In the genomic region with DNA sequence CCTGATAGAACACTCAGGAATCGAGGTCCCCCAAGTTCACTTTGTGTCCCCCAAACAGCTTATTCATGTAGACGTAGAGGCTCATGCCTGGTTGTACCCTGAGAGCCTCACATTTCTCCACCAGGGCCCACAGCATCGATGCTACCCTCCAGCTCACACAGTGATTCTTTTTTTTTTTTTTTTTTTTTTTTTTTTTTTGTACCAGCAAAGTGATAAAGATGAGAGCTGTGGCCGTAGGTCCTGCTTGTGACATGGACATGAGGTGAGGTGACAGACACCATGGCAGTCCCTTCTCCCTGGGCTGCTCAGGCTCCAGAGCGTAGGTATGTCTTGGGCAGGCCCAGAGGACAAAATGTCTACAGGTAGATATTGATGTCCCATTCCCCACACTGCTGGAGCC, we compare ENCODE assay signal across 28 mouse cellular contexts. TPM values are rescaled to one million over a fixed set of nuclear protein-coding genes. Genes with fewer than 3 reads are reported as not detected.
A peak's percentile ranks its signal among the peaks of the same experiment; 100 is the strongest.
DNase-seq lines count a peak whose midpoint lies in the region; ATAC-seq and TF ChIP-seq lines count a peak whose summit lies in the region.
"Had no signal": no experiment of that assay in that cellular context is flagged by ENCODE, and none has a peak within 500 bp of the region (broad histone marks: within the 10 kb centered on the region; RNA-seq: fewer than 3 reads in every experiment).

No protein-coding gene starts in this region.

- H3K36me3 ChIP-seq in limb, embryonic 12.5 days = no peaks in the 10 kb centered on the region
- no peaks in the 10 kb centered on the region for H3K36me3 ChIP-seq in limb, embryonic 10.5 days
- peaks cover 3 to 41% of the 10 kb centered on the region in 2 experiments for H3K36me3 ChIP-seq in CH12.LX (replicated peaks in 1 of 2; ENCODE audit: control insufficient read depth in 1 of 2, insufficient read depth in 1 of 2, low read length in 1 of 2)
- peaks cover 7% of the 10 kb centered on the region; the same call in 1 of the 2 replicates for H3K36me3 ChIP-seq in ES-E14 (ENCODE audit: control insufficient read depth, insufficient read depth, low read length, poor library complexity, severe bottlenecking)
- no peaks in the 10 kb centered on the region for H3K36me3 ChIP-seq in embryonic facial prominence, embryonic 15.5 days
- H3K36me3 ChIP-seq: heart, embryonic 12.5 days; liver, embryonic 12.5 days had no signal

- peaks cover 18% of the 10 kb centered on the region for H3K27me3 ChIP-seq in limb, embryonic 12.5 days
- peaks cover 26% of the 10 kb centered on the region for H3K27me3 ChIP-seq in limb, embryonic 10.5 days (ENCODE audit: low read depth, poor library complexity, severe bottlenecking)
- no peaks in the 10 kb centered on the region for H3K27me3 ChIP-seq in CH12.LX (replicated peaks)
- peaks cover 3% of the 10 kb centered on the region; the same call in 1 of the 2 replicates for H3K27me3 ChIP-seq in embryonic facial prominence, embryonic 15.5 days
- H3K27me3 ChIP-seq: Patski had no signal

- no peak for TF ChIP-seq RAD21 in CH12.LX (IDR thresholded peaks at IDR 0.05; ENCODE audit: low read depth, low read length)

- DNase-seq in limb, embryonic 10.5 days (ENCODE audit: low spot score) = no peak
- no peak for DNase-seq in CH12.LX (ENCODE audit: extremely low read depth)
- no peak for DNase-seq in ES-E14 (ENCODE audit: low read depth, low spot score)
- no peak for DNase-seq in gastrocnemius, adult 2 months
- DNase-seq: adrenal gland, postnatal 10 days; cerebellum, adult 9-10 months; cerebellum, postnatal 36 days; heart, adult 2 months; heart, postnatal 4 days; kidney, adult 18-20 months; layer of hippocampus, adult 9-11 months; lung, adult 18-20 months; retina, postnatal 1 day; right cerebral cortex, postnatal 14 days had no signal

- TF ChIP-seq EP300 in CH12.LX (IDR thresholded peaks at IDR 0.05; ENCODE audit: low read length) = no peak

- no peak for TF ChIP-seq POLR2A in CH12.LX (IDR thresholded peaks at IDR 0.05; ENCODE audit: low read depth, low read length)

- dilution Hi-C loops in CH12.LX (cut with MboI; ENCODE audit: extremely low pct_ligation_motif_present, extremely low pct_unique_long_range_greater_than_20kb, low sequenced_read_pairs) = no loop called here

- H3K4me1 ChIP-seq in limb, embryonic 12.5 days (replicated peaks) = peaks cover 18% of the 10 kb centered on the region
- peaks cover 26% of the 10 kb centered on the region for H3K4me1 ChIP-seq in limb, embryonic 10.5 days
- H3K4me1 ChIP-seq in CH12.LX (ENCODE audit: control insufficient read depth in 1 of 2, insufficient read depth in 2 of 2) = peaks cover 29 to 82% of the 10 kb centered on the region in 2 experiments
- H3K4me1 ChIP-seq in ES-E14 (ENCODE audit: control insufficient read depth in 2 of 2, insufficient read depth in 2 of 2, low read length in 2 of 2, poor library complexity in 1 of 2) = peaks cover 8 to 34% of the 10 kb centered on the region in 2 experiments
- peaks cover 47% of the 10 kb centered on the region for H3K4me1 ChIP-seq in embryonic facial prominence, embryonic 15.5 days

- intact Hi-C loops in gastrocnemius, adult 2 months (cut with DNase I) = no loop called here

- no peak overlapping the region for H3K9ac ChIP-seq in limb, embryonic 12.5 days (replicated peaks)
- H3K9ac ChIP-seq in CH12.LX (ENCODE audit: insufficient read depth, low read depth) (no peak overlapping the region), ES-E14 (ENCODE audit: insufficient read depth, low read depth, low read length, poor library complexity, severe bottlenecking) (no peak overlapping the region)
- no peak overlapping the region for H3K9ac ChIP-seq in embryonic facial prominence, embryonic 15.5 days
- H3K9ac ChIP-seq: heart, embryonic 12.5 days; hindbrain, embryonic 14.5 days; liver, embryonic 12.5 days had no signal

- H3K79me2 ChIP-seq in CH12.LX (replicated peaks; ENCODE audit: control insufficient read depth, extremely low read depth, insufficient read depth, poor library complexity, severe bottlenecking) = peaks cover 75% of the 10 kb centered on the region

- TF ChIP-seq CTCF in CH12.LX (conservative IDR thresholded peaks at IDR 0.05 in 1 of 2, IDR thresholded peaks at IDR 0.05 in 1 of 2; ENCODE audit: low read depth in 2 of 2, low read length in 2 of 2) = no peak
- TF ChIP-seq CTCF in gastrocnemius, adult 2 months (IDR thresholded peaks at IDR 0.05) = no peak

- no peaks in the 10 kb centered on the region for H3K9me3 ChIP-seq in limb, embryonic 12.5 days
- no peaks in the 10 kb centered on the region for H3K9me3 ChIP-seq in limb, embryonic 10.5 days (replicated peaks)
- H3K9me3 ChIP-seq in CH12.LX (replicated peaks; ENCODE audit: low read length) (no peaks in the 10 kb centered on the region), ES-E14 (ENCODE audit: control insufficient read depth, insufficient read depth, low read depth, low read length) (no peaks in the 10 kb centered on the region)
- H3K9me3 ChIP-seq in embryonic facial prominence, embryonic 15.5 days (replicated peaks) = no peaks in the 10 kb centered on the region
- H3K9me3 ChIP-seq: heart, embryonic 12.5 days; liver, embryonic 12.5 days had no signal

- H3K4me3 ChIP-seq in limb, embryonic 12.5 days (replicated peaks) = no peak overlapping the region
- no peak overlapping the region for H3K4me3 ChIP-seq in limb, embryonic 10.5 days
- H3K4me3 ChIP-seq in CH12.LX (replicated peaks in 1 of 3; ENCODE audit: low read depth in 2 of 3, low read length in 2 of 3, poor library complexity in 1 of 3) (no peak overlapping the region), ES-E14 (ENCODE audit: insufficient read depth in 1 of 2, low read depth in 1 of 2, low read length in 2 of 2, poor library complexity in 1 of 2, severe bottlenecking in 1 of 2) (no peak overlapping the region)
- no peak overlapping the region for H3K4me3 ChIP-seq in embryonic facial prominence, embryonic 15.5 days (replicated peaks)
- no peak overlapping the region for H3K4me3 ChIP-seq in gastrocnemius, adult 2 months
- H3K4me3 ChIP-seq: heart, adult 2 months; heart, embryonic 12.5 days; liver, embryonic 12.5 days had no signal

- WGBS in limb, embryonic 12.5 days = 70% methylated on average over 5 of the region's 5 CpGs
- WGBS in limb, embryonic 10.5 days = 85% methylated on average over 5 of the region's 5 CpGs
- 79% methylated on average over 5 of the region's 5 CpGs for WGBS in embryonic facial prominence, embryonic 15.5 days

- no peak overlapping the region for H3K4me2 ChIP-seq in limb, embryonic 12.5 days
- no peak overlapping the region for H3K4me2 ChIP-seq in CH12.LX (ENCODE audit: insufficient read depth, low read depth, poor library complexity, severe bottlenecking)
- H3K4me2 ChIP-seq in embryonic facial prominence, embryonic 15.5 days (replicated peaks) = no peak overlapping the region; the same call in 1 of the 2 replicates
- H3K4me2 ChIP-seq: heart, embryonic 12.5 days; hindbrain, embryonic 14.5 days; liver, embryonic 12.5 days had no signal

- peak overlapping the region; percentile 17; the same call in 1 of the 2 replicates for H3K27ac ChIP-seq in limb, embryonic 12.5 days
- no peak overlapping the region for H3K27ac ChIP-seq in limb, embryonic 10.5 days
- peak overlapping the region; percentile 65 for H3K27ac ChIP-seq in CH12.LX (ENCODE audit: insufficient read depth, low read depth)
- H3K27ac ChIP-seq in ES-E14 (ENCODE audit: insufficient read depth, low read depth, low read length, poor library complexity, severe bottlenecking) = peak overlapping the region; percentile 36; the same call in 1 of the 2 replicates
- peak overlapping the region; percentile 85 for H3K27ac ChIP-seq in embryonic facial prominence, embryonic 15.5 days (replicated peaks)
- H3K27ac ChIP-seq in gastrocnemius, adult 2 months = no peak overlapping the region
- H3K27ac ChIP-seq: heart, adult 2 months; hindbrain, embryonic 14.5 days; kidney, postnatal 0 days; liver, embryonic 12.5 days; macrophage had no signal

- in situ Hi-C loops in CH12.LX (cut with MboI; ENCODE audit: low pct_ligation_motif_present, low pct_unique_long_range_greater_than_20kb, low sequenced_read_pairs) = loop anchor here (5.0 kb wide), 1 partner anchor 44 kb away; no protein-coding TSS in a partner anchor
- in situ Hi-C loops in ES-E14 (cut with MboI; ENCODE audit: low sequenced_read_pairs in 2 of 2, unreplicated experiment in 2 of 2) = no loop called here

- no peak for ATAC-seq in limb, embryonic 12.5 days (ENCODE audit: insufficient number of reproducible peaks, insufficient read depth, low FRiP score, low TSS enrichment, low read depth)
- ATAC-seq in embryonic facial prominence, embryonic 15.5 days (ENCODE audit: insufficient number of reproducible peaks, low FRiP score, low TSS enrichment, low read depth) = no peak
- ATAC-seq: forebrain, embryonic 14.5 days; inflammation-experienced regulatory T-cells, adult 6 months; liver, embryonic 12.5 days; lung, postnatal 0 days; Patski had no signal

TF ChIP-seq in CH12.LX, 34 proteins besides CTCF, POLR2A, EP300 and RAD21:
- no peak for TF ChIP-seq PAX5 (IDR thresholded peaks at IDR 0.05; ENCODE audit: low read length)
- TF ChIP-seq ZNF384 (IDR thresholded peaks at IDR 0.05; ENCODE audit: low read depth, low read length) = peak; percentile 61

TF ChIP-seq in ES-E14, 5 proteins besides CTCF, POLR2A, EP300 and RAD21:
- TF ChIP-seq ZNF384 (IDR thresholded peaks at IDR 0.05; ENCODE audit: low read depth, low read length) = peak; percentile 56
- TF ChIP-seq ZC3H11A (IDR thresholded peaks at IDR 0.05; ENCODE audit: borderline replicate concordance, low read depth, low read length) = no peak
- TF ChIP-seq MAFK (IDR thresholded peaks at IDR 0.05; ENCODE audit: insufficient read depth, low read depth, low read length) = no peak
- no peak for TF ChIP-seq HCFC1 (IDR thresholded peaks at IDR 0.05; ENCODE audit: borderline replicate concordance, insufficient read depth, low read length)

RNA-seq across cellular contexts. Expression of a gene that starts 5.2 kb away (rescaled TPM):
- 2.3 and 4.3 TPM in 2 replicates for polyA plus RNA-seq in limb, embryonic 12.5 days (2016; fragmentation: Nextera tagmentation; extraction: Ambion mirVana)
- 5.1 and 7.9 TPM in 2 replicates for polyA plus RNA-seq in limb, embryonic 10.5 days (2016; fragmentation: Nextera tagmentation; extraction: Ambion mirVana)
- total RNA-seq in CH12.LX (2012; rRNA removed) (115 and 130 TPM in 2 replicates), CH12.LX (2014; rRNA removed) (62.9 and 65.7 TPM in 2 replicates), ES-E14 (2012; rRNA removed) (234 and 330 TPM in 2 replicates)
- 152 and 164 TPM in 2 replicates for polyA plus RNA-seq in CH12.LX (2012; ENCODE audit: insufficient read length, low read depth)
- 155 and 160 TPM in 2 replicates for polyA plus RNA-seq in embryonic facial prominence, embryonic 15.5 days (2015; fragmentation: Nextera tagmentation; extraction: Ambion mirVana)
- 10 to 100 TPM; 10.3 to 42.2 TPM for total RNA-seq in gastrocnemius, adult 2 months (2021)
- total RNA-seq: megakaryocyte-erythroid progenitor cell, adult 5-6 weeks; MEL; monocyte, adult 5-6 weeks had no signal
- polyA plus RNA-seq: macrophage had no signal

Comparison
In these comparisons a context has a peak if more than half of its experiments do, and no peak if none do; other contexts are left out.
1. H3K27ac ChIP-seq: peak in limb, embryonic 12.5 days (single experiment), CH12.LX (single experiment), ES-E14 (single experiment) and embryonic facial prominence, embryonic 15.5 days (single experiment); none in limb, embryonic 10.5 days (single experiment) and gastrocnemius, adult 2 months (single experiment).
2. RNA of a gene that starts 5.2 kb away (polyA plus RNA-seq): 152 to 164 TPM in CH12.LX and 155 to 160 TPM in embryonic facial prominence, embryonic 15.5 days; 5.1 to 7.9 TPM in limb, embryonic 10.5 days and 2.3 to 4.3 TPM in limb, embryonic 12.5 days; every median in the first group is over 10 times any median in the second.